Mouse (Mus musculus): ENCODE data around the gene Ppil4. TPM values are rescaled to one million over a fixed set of nuclear protein-coding genes. Genes with fewer than 3 reads are reported as not detected.

The Ppil4 gene
- total and polyA plus RNA-seq, 3 experiments = 30.5 to 86.3 (median 34.7) TPM

GRCm38 (mm10) chr10:7772346-7772745 lies 20.3 kb upstream of the Ppil4 start:
- DNase-seq (ENCODE audit: low read depth, low spot score) = no peak
- H3K9me3 ChIP-seq (replicated peaks; ENCODE audit: insufficient read depth, low read length) = no peaks in the 10 kb centered on the region
- no peaks in the 10 kb centered on the region for H3K79me2 ChIP-seq (ENCODE audit: control insufficient read depth, insufficient read depth, low read length, poor library complexity)
- TF ChIP-seq RCOR1 (IDR thresholded peaks at IDR 0.05; ENCODE audit: low read depth, low read length) (no peak), POLR2A (IDR thresholded peaks at IDR 0.05; ENCODE audit: control insufficient read depth in 1 of 2, insufficient read depth in 1 of 2, low read depth in 1 of 2, low read length in 2 of 2, poor library complexity in 1 of 2) (no peak), NELFE (IDR thresholded peaks at IDR 0.05; ENCODE audit: low read depth, low read length) (no peak), ZMIZ1 (IDR thresholded peaks at IDR 0.05; ENCODE audit: low read depth, low read length) (no peak), MEF2A (IDR thresholded peaks at IDR 0.05; ENCODE audit: extremely low read depth, insufficient replicate concordance, low read depth, low read length, poor library complexity, severe bottlenecking) (no peak), TCF12 (IDR thresholded peaks at IDR 0.05; ENCODE audit: low read depth, low read length) (no peak), EP300 (IDR thresholded peaks at IDR 0.05; ENCODE audit: low read depth in 1 of 2, low read length in 2 of 2) (no peak), USF1 (IDR thresholded peaks at IDR 0.05; ENCODE audit: low read depth, low read length) (no peak), TBP (IDR thresholded peaks at IDR 0.05; ENCODE audit: low read depth, low read length) (no peak), SMC3 (IDR thresholded peaks at IDR 0.05; ENCODE audit: low read depth, low read length) (no peak), MYC (IDR thresholded peaks at IDR 0.05; ENCODE audit: low read depth, low read length) (no peak), USF2 (IDR thresholded peaks at IDR 0.05; ENCODE audit: borderline replicate concordance in 1 of 2, insufficient read depth in 1 of 2, low read depth in 1 of 2, low read length in 2 of 2) (no peak), ZKSCAN1 (IDR thresholded peaks at IDR 0.05; ENCODE audit: low read depth, low read length) (no peak), CHD2 (IDR thresholded peaks at IDR 0.05; ENCODE audit: low read length) (no peak), ZC3H11A (IDR thresholded peaks at IDR 0.05; ENCODE audit: low read depth, low read length) (no peak), POLR2AphosphoS2 (IDR thresholded peaks at IDR 0.05; ENCODE audit: low read length) (no peak), E2F4 (IDR thresholded peaks at IDR 0.05; ENCODE audit: borderline replicate concordance, low read depth, low read length) (no peak), POLR2AphosphoS5 (IDR thresholded peaks at IDR 0.05; ENCODE audit: borderline replicate concordance, low read depth, low read length) (no peak), CHD1 (IDR thresholded peaks at IDR 0.05; ENCODE audit: low read depth, low read length) (no peak), JUND (IDR thresholded peaks at IDR 0.05; ENCODE audit: low read depth, low read length) (no peak)
- H3K36me3 ChIP-seq (ENCODE audit: control insufficient read depth in 1 of 2, insufficient read depth in 2 of 2, low read length in 2 of 2) = peaks cover 0 to 5% of the 10 kb centered on the region in 2 experiments; a peak in 1 of 4 replicates
- no peak overlapping the region for H3K4me3 ChIP-seq (ENCODE audit: control insufficient read depth in 1 of 2, insufficient read depth in 1 of 2, low read depth in 2 of 2, low read length in 2 of 2)
- H3K4me1 ChIP-seq (ENCODE audit: control insufficient read depth in 1 of 2, insufficient read depth in 2 of 2, low read length in 2 of 2) = no peaks in the 10 kb centered on the region
- no peak overlapping the region for H3K27ac ChIP-seq (ENCODE audit: control insufficient read depth, low read depth, low read length)
- no peaks in the 10 kb centered on the region for H3K27me3 ChIP-seq (ENCODE audit: control insufficient read depth in 1 of 2, insufficient read depth in 2 of 2, low read length in 2 of 2)
- no peak overlapping the region for H3K9ac ChIP-seq (ENCODE audit: control insufficient read depth, low read depth, low read length, poor library complexity, severe bottlenecking)

DNA sequence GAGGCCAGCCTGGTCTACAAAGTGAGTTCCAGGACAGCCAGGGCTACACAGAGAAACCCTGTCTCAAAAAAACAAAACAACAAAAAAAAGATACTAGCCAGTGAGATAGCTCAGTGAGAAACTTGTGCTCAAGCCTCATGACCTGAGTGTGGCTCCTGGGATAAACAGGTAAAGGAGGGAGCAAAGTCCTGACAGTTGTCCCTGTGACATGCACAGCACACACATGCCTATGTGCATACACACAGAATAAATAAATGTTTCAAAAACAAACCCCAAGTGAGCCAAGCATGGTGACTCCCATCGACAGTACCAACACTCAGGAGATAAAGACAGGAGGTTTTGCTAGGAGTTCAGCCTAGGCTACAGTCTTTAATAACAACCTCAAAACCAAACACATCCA lies 19.9 kb upstream of the Ppil4 start:
- no peaks in the 10 kb centered on the region for H3K9me3 ChIP-seq (replicated peaks; ENCODE audit: insufficient read depth, low read length)
- no peak for DNase-seq (ENCODE audit: low read depth, low spot score)
- H3K4me3 ChIP-seq (ENCODE audit: control insufficient read depth in 1 of 2, insufficient read depth in 1 of 2, low read depth in 2 of 2, low read length in 2 of 2) = no peak overlapping the region
- TF ChIP-seq ZMIZ1 (IDR thresholded peaks at IDR 0.05; ENCODE audit: low read depth, low read length) = no peak
- TF ChIP-seq POLR2A (IDR thresholded peaks at IDR 0.05; ENCODE audit: control insufficient read depth in 1 of 2, insufficient read depth in 1 of 2, low read depth in 1 of 2, low read length in 2 of 2, poor library complexity in 1 of 2) = no peak
- no peak for TF ChIP-seq HCFC1 (IDR thresholded peaks at IDR 0.05; ENCODE audit: low read depth, low read length)
- TF ChIP-seq NRF1 (IDR thresholded peaks at IDR 0.05; ENCODE audit: insufficient read depth, low read depth, low read length, poor library complexity, severe bottlenecking) = no peak
- no peak for TF ChIP-seq CTCF (IDR thresholded peaks at IDR 0.05 in 2 of 3, conservative IDR thresholded peaks at IDR 0.05 in 1 of 3; ENCODE audit: control insufficient read depth in 1 of 3, insufficient read depth in 1 of 3, low read depth in 2 of 3, low read length in 3 of 3, poor library complexity in 1 of 3, severe bottlenecking in 1 of 3)
- TF ChIP-seq EP300 (IDR thresholded peaks at IDR 0.05; ENCODE audit: low read depth in 1 of 2, low read length in 2 of 2) = no peak
- TF ChIP-seq MAX (IDR thresholded peaks at IDR 0.05; ENCODE audit: low read length) = no peak
- TF ChIP-seq MXI1 (IDR thresholded peaks at IDR 0.05; ENCODE audit: low read depth, low read length) = no peak
- TF ChIP-seq SIN3A (IDR thresholded peaks at IDR 0.05; ENCODE audit: low read length) = no peak
- TF ChIP-seq BHLHE40 (IDR thresholded peaks at IDR 0.05; ENCODE audit: borderline replicate concordance, low read depth, low read length) = no peak
- TF ChIP-seq UBTF (IDR thresholded peaks at IDR 0.05; ENCODE audit: borderline replicate concordance, insufficient read depth, low read depth, low read length) = no peak
- no peak for TF ChIP-seq E2F4 (IDR thresholded peaks at IDR 0.05; ENCODE audit: borderline replicate concordance, low read depth, low read length)
- TF ChIP-seq ZC3H11A (IDR thresholded peaks at IDR 0.05; ENCODE audit: low read depth, low read length) = no peak
- no peak for TF ChIP-seq RAD21 (IDR thresholded peaks at IDR 0.05; ENCODE audit: low read depth, low read length)
- TF ChIP-seq MAZ (IDR thresholded peaks at IDR 0.05; ENCODE audit: low read depth, low read length) = no peak
- no peak for TF ChIP-seq TCF12 (IDR thresholded peaks at IDR 0.05; ENCODE audit: low read depth, low read length)
- TF ChIP-seq CHD1 (IDR thresholded peaks at IDR 0.05; ENCODE audit: low read depth, low read length) = no peak
- H3K27ac ChIP-seq (ENCODE audit: control insufficient read depth, low read depth, low read length) = no peak overlapping the region
- H3K4me1 ChIP-seq (ENCODE audit: control insufficient read depth in 1 of 2, insufficient read depth in 2 of 2, low read length in 2 of 2) = no peaks in the 10 kb centered on the region
- no peaks in the 10 kb centered on the region for H3K27me3 ChIP-seq (ENCODE audit: control insufficient read depth in 1 of 2, insufficient read depth in 2 of 2, low read length in 2 of 2)
- H3K79me2 ChIP-seq (ENCODE audit: control insufficient read depth, insufficient read depth, low read length, poor library complexity) = no peaks in the 10 kb centered on the region
- H3K9ac ChIP-seq (ENCODE audit: control insufficient read depth, low read depth, low read length, poor library complexity, severe bottlenecking) = no peak overlapping the region
- H3K36me3 ChIP-seq (ENCODE audit: control insufficient read depth in 1 of 2, insufficient read depth in 2 of 2, low read length in 2 of 2) = peaks cover 0 to 5% of the 10 kb centered on the region in 2 experiments; a peak in 1 of 4 replicates
